Mouse (Mus musculus) kidney, embryonic 14.5 days (tissue): ENCODE measurements at regions not wholly inside any gene's neighbourhood (a gene's known extent, or its start where the extent isn't known, plus 50 kb on each side); places are given as distances from the start of the nearest gene placed in this dataset.
"Not testable (repeated sequence)": the region's sequence is repeated elsewhere in the genome, so short reads cannot be mapped to it uniquely, and the experiment has no call there.

Experiments
- ATAC-seq: fragments of 200-750 bp; cut with Nextera tagmentation; 2 replicates; pipeline ENCODE4 v1.8.0; 2017; ENCODE audit warnings: moderate number of reproducible peaks, mild to moderate bottlenecking, moderate TSS enrichment, moderate library complexity; ENCODE audit not compliant: low FRiP score, low TSS enrichment
- H3K27ac ChIP-seq: fragments of 300-500 bp; sonication (generic); 2 replicates; pipeline ENCODE4 v1.5.1; 2014; ENCODE audit warnings: low read depth, mild to moderate bottlenecking, low read length, moderate library complexity, mixed read lengths
- H3K27me3 ChIP-seq: fragments of 300-500 bp; sonication (generic); 2 replicates; pipeline ENCODE4 v1.6.1; 2014; ENCODE audit warnings: mild to moderate bottlenecking, low read length; ENCODE audit not compliant: control insufficient read depth, insufficient read depth
- H3K36me3 ChIP-seq: fragments of 300-500 bp; sonication (generic); 2 replicates; pipeline ENCODE4 v1.6.1; 2014; ENCODE audit warnings: low read length, mixed read lengths; ENCODE audit not compliant: control insufficient read depth, insufficient read depth
- H3K4me1 ChIP-seq: fragments of 300-500 bp; sonication (generic); 2 replicates; pipeline ENCODE4 v1.6.1; 2014; ENCODE audit warnings: low read length, mixed read lengths; ENCODE audit not compliant: control insufficient read depth, insufficient read depth
- H3K4me2 ChIP-seq: fragments of 300-500 bp; sonication (generic); replicated peaks from 2 replicates; pipeline ENCODE4 v1.6.1; 2014; ENCODE audit warnings: low read depth, mild to moderate bottlenecking, low read length
- H3K4me3 ChIP-seq: fragments of 300-500 bp; sonication (generic); 2 replicates; pipeline ENCODE4 v1.5.1; 2014; ENCODE audit warnings: mild to moderate bottlenecking, low read length
- H3K9ac ChIP-seq: fragments of 300-500 bp; sonication (generic); 2 replicates; pipeline ENCODE4 v1.6.1; 2014; ENCODE audit warnings: low read depth, mild to moderate bottlenecking, low read length, moderate library complexity
- H3K9me3 ChIP-seq: fragments of 300-500 bp; sonication (generic); 2 replicates; pipeline ENCODE4 v1.6.1; 2016; ENCODE audit warnings: low read length; ENCODE audit not compliant: control insufficient read depth
- WGBS: fragments of 180-500 bp; shearing (Covaris S2); extraction: QIAGEN DNeasy Blood & Tissue Kit; methylation state at CpG from one replicate; pipeline ENCODE4 v1.1.7; 2014; 5-methylcytosine and 5-hydroxymethylcytosine counted together

- Histone ChIP-seq H3K27ac (no peak overlapping the region), H3K9ac (no peak overlapping the region), H3K27me3 (no peaks in the 10 kb centered on the region), H3K4me3 (no peak overlapping the region), H3K36me3 (no peaks in the 10 kb centered on the region), H3K4me2 (no peak overlapping the region), H3K9me3 (no peaks in the 10 kb centered on the region), H3K4me1 (no peaks in the 10 kb centered on the region)
- ATAC-seq: no peak
- 40% methylated on average over 6 of the region's 6 CpGs for WGBS
Measured at GRCm38 (mm10) chr13:115825191-115825590, 484.3 kb downstream of the Isl1 start.

GRCm38 (mm10) chr13:115822527-115822926 is 487.0 kb downstream of the Isl1 start:
- Histone ChIP-seq H3K27me3 (no peaks in the 10 kb centered on the region), H3K4me1 (no peaks in the 10 kb centered on the region), H3K9ac (no peak overlapping the region), H3K4me3 (no peak overlapping the region), H3K9me3 (no peaks in the 10 kb centered on the region), H3K4me2 (no peak overlapping the region), H3K36me3 (no peaks in the 10 kb centered on the region), H3K27ac (no peak overlapping the region)
- 64% methylated on average over 1 of the region's 1 CpGs for WGBS
- ATAC-seq: no peak

- H3K4me2 ChIP-seq: no peak overlapping the region
- no peak for ATAC-seq
- H3K4me3 ChIP-seq: no peak overlapping the region
- no peaks in the 10 kb centered on the region for H3K27me3 ChIP-seq
- H3K9me3 ChIP-seq: no peaks in the 10 kb centered on the region
- H3K9ac ChIP-seq: no peak overlapping the region
- WGBS: 81% methylated on average over 2 of the region's 2 CpGs
- H3K36me3 ChIP-seq: no peaks in the 10 kb centered on the region
- H3K4me1 ChIP-seq: no peaks in the 10 kb centered on the region
- no peak overlapping the region for H3K27ac ChIP-seq
Measured at GRCm38 (mm10) chr13:115814211-115814610, 495.3 kb downstream of the Isl1 start.

DNA sequence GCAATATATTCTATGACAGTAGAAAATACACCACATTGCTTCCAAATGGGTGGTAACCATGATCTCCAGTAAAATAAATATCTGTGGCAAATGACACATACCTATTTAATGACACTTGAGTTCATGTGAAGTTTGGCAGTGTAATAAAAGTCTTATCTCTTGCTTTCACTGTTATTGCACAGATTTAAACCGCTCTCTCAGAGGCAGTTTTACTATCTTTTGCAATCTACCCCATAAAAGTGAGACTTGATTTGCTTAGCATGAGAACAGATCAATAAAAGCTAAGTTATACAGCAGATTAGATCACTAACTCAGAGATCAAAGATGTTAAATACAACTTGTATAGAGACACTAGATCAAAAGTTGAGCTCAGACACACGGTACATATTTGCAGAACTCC is 510.2 kb downstream of the Isl1 start:
- H3K27ac ChIP-seq: no peak overlapping the region
- ATAC-seq: no peak
- H3K4me3 ChIP-seq: no peak overlapping the region
- H3K4me1 ChIP-seq: no peaks in the 10 kb centered on the region
- no peaks in the 10 kb centered on the region for H3K36me3 ChIP-seq
- 22% methylated on average over 2 of the region's 2 CpGs for WGBS
- H3K4me2 ChIP-seq: no peak overlapping the region
- H3K9ac ChIP-seq: no peak overlapping the region
- no peaks in the 10 kb centered on the region for H3K9me3 ChIP-seq
- H3K27me3 ChIP-seq: no peaks in the 10 kb centered on the region

GRCm38 (mm10) chr13:115751271-115751670 is 558.2 kb downstream of the Isl1 start:
- no peak overlapping the region for H3K9ac ChIP-seq
- H3K27me3 ChIP-seq: no peaks in the 10 kb centered on the region
- no peak for ATAC-seq
- H3K36me3 ChIP-seq: no peaks in the 10 kb centered on the region
- 70% methylated on average over 7 of the region's 7 CpGs for WGBS
- no peak overlapping the region for H3K4me2 ChIP-seq
- H3K4me3 ChIP-seq: no peak overlapping the region
- H3K9me3 ChIP-seq: no peaks in the 10 kb centered on the region
- no peak overlapping the region for H3K27ac ChIP-seq
- H3K4me1 ChIP-seq: no peaks in the 10 kb centered on the region

- H3K4me2 ChIP-seq, H3K36me3 ChIP-seq, H3K9me3 ChIP-seq, H3K4me3 ChIP-seq, H3K4me1 ChIP-seq, ATAC-seq, H3K27ac ChIP-seq, H3K27me3 ChIP-seq, H3K9ac ChIP-seq: not testable (repeated sequence)
- 71% methylated on average over 1 of the region's 1 CpGs for WGBS
Measured at GRCm38 (mm10) chr13:115742080-115742479, 567.4 kb downstream of the Isl1 start.

DNA sequence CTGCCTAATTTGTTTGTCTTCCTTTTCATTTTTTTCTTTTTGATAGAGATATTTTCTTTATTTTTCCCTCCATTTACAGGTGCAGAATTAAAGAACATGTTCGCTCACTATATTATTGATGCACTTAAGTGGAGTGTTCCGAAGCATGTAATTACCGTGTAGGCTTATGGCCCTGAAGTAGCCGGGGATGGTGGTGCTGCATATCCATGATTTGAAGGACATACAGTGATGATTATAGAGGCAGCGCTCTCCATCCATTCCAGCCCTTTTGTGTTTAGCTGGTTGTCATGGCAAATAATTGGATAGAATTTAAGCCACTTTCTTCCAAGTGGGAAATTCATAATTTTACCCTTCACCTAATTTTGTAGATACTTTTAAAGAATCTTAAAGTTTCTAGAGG is 581.5 kb downstream of the Isl1 start:
- no peak for ATAC-seq
- Histone ChIP-seq H3K4me3 (no peak overlapping the region), H3K9me3 (no peaks in the 10 kb centered on the region), H3K36me3 (no peaks in the 10 kb centered on the region), H3K4me1 (no peaks in the 10 kb centered on the region), H3K9ac (no peak overlapping the region), H3K27ac (no peak overlapping the region), H3K27me3 (no peaks in the 10 kb centered on the region), H3K4me2 (no peak overlapping the region)
- 87% methylated on average over 5 of the region's 5 CpGs for WGBS

GRCm38 (mm10) chr13:115725356-115725952 is 584.0 kb downstream of the Isl1 start:
- H3K4me2 ChIP-seq: no peak overlapping the region
- ATAC-seq: no peak
- no peak overlapping the region for H3K9ac ChIP-seq
- no peak overlapping the region for H3K27ac ChIP-seq
- 28% methylated on average over 5 of the region's 5 CpGs for WGBS
- H3K4me3 ChIP-seq: no peak overlapping the region
- H3K36me3 ChIP-seq: no peaks in the 10 kb centered on the region
- H3K27me3 ChIP-seq: no peaks in the 10 kb centered on the region
- H3K9me3 ChIP-seq: no peaks in the 10 kb centered on the region
- H3K4me1 ChIP-seq: no peaks in the 10 kb centered on the region

GRCm38 (mm10) chr13:115719276-115719675 is 590.2 kb downstream of the Isl1 start:
- Histone ChIP-seq H3K4me2 (no peak overlapping the region), H3K27me3 (no peaks in the 10 kb centered on the region), H3K4me1 (no peaks in the 10 kb centered on the region), H3K27ac (no peak overlapping the region), H3K4me3 (no peak overlapping the region), H3K9ac (no peak overlapping the region), H3K36me3 (no peaks in the 10 kb centered on the region), H3K9me3 (no peaks in the 10 kb centered on the region)
- ATAC-seq: no peak
- WGBS: 90% methylated on average over 2 of the region's 2 CpGs
